Mouse (Mus musculus) CH12.LX (cell line): ENCODE measurements around the gene Gm20708. TPM values are rescaled to one million over a fixed set of nuclear protein-coding genes. Genes with fewer than 3 reads are reported as not detected.

ENCODE experiments used
- DNase-seq: peaks from one replicate; pipeline ENCODE4 v3.0.0-alpha.2; 2013; ENCODE audit errors: extremely low read depth
- H3K27ac ChIP-seq: 2 replicates; pipeline ENCODE4 v1.5.1; 2012; ENCODE audit warnings: low read depth, mild to moderate bottlenecking, control low read depth, moderate library complexity; ENCODE audit not compliant: insufficient read depth
- H3K27me3 ChIP-seq: replicated peaks from 2 replicates; pipeline ENCODE3; 2012; ENCODE audit warnings: inconsistent platforms
- H3K36me3 ChIP-seq, 2 experiments: replicated peaks in 1 of 2; 2 replicates each; pipeline versions ENCODE3 to v1.6.1; 2012; ENCODE audit warnings: inconsistent platforms in 1 of 2, low read length in 1 of 2, mild to moderate bottlenecking in 1 of 2, mixed read lengths in 1 of 2, moderate library complexity in 1 of 2; ENCODE audit not compliant: control insufficient read depth in 1 of 2, insufficient read depth in 1 of 2
- H3K4me1 ChIP-seq, 2 experiments: 2 replicates each; pipeline ENCODE4 v1.6.1; 2012; ENCODE audit warnings: inconsistent platforms in 1 of 2, moderate library complexity in 1 of 2; ENCODE audit not compliant: insufficient read depth in 2 of 2, control insufficient read depth in 1 of 2
- H3K4me2 ChIP-seq: 2 replicates; pipeline ENCODE4 v1.6.1; 2012; ENCODE audit warnings: low read depth, mild to moderate bottlenecking, control low read depth; ENCODE audit not compliant: poor library complexity, insufficient read depth, severe bottlenecking
- H3K4me3 ChIP-seq, 3 experiments: fragments of 150-350 bp in 1 of 3; sonication (generic) in 1 of 3; replicated peaks in 1 of 3; 2 replicates each; pipeline versions ENCODE3 to v1.5.1; 2011 to 2012; ENCODE audit warnings: low read depth in 2 of 3, low read length in 2 of 3, mild to moderate bottlenecking in 2 of 3, moderate library complexity in 2 of 3, control low read depth in 1 of 3, improper control_type of control experiment in 1 of 3, inconsistent platforms in 1 of 3, mixed read lengths in 1 of 3; ENCODE audit not compliant: poor library complexity in 1 of 3
- H3K79me2 ChIP-seq: replicated peaks from 2 replicates; pipeline ENCODE4 v1.6.1; 2012; ENCODE audit warnings: mild to moderate bottlenecking, moderate library complexity; ENCODE audit not compliant: control insufficient read depth, poor library complexity, insufficient read depth, severe bottlenecking; ENCODE audit errors: extremely low read depth
- H3K9ac ChIP-seq: 2 replicates; pipeline ENCODE4 v1.6.1; 2012; ENCODE audit warnings: low read depth, mild to moderate bottlenecking, control low read depth, moderate library complexity; ENCODE audit not compliant: insufficient read depth
- H3K9me3 ChIP-seq: replicated peaks from 2 replicates; pipeline ENCODE3; 2012; ENCODE audit warnings: low read length, inconsistent platforms, mixed read lengths
- CHD1 ChIP-seq: IDR thresholded peaks from 2 replicates; pipeline ENCODE4 v1.6.1; 2012; ENCODE audit warnings: low read depth, low read length, improper control_type of control experiment, inconsistent platforms
- E2F4 ChIP-seq: IDR thresholded peaks from 2 replicates; pipeline ENCODE4 v1.6.1; 2011; ENCODE audit warnings: low read depth, low read length, improper control_type of control experiment; ENCODE audit not compliant: insufficient replicate concordance
- JUN ChIP-seq: IDR thresholded peaks from 2 replicates; pipeline ENCODE4 v1.6.1; 2011; ENCODE audit warnings: low read depth, mild to moderate bottlenecking, low read length, improper control_type of control experiment, moderate library complexity; ENCODE audit not compliant: insufficient read depth
- JUND ChIP-seq: conservative IDR thresholded peaks from 2 replicates; pipeline ENCODE4 v1.6.1; 2011; ENCODE audit warnings: low read depth, low read length, improper control_type of control experiment
- KAT2A ChIP-seq: IDR thresholded peaks from 2 replicates; pipeline ENCODE4 v1.6.1; 2012; ENCODE audit warnings: low read length, improper control_type of control experiment, inconsistent platforms; ENCODE audit not compliant: insufficient replicate concordance
- MAX ChIP-seq: IDR thresholded peaks from 2 replicates; pipeline ENCODE4 v1.6.1; 2011; ENCODE audit warnings: low read length, improper control_type of control experiment
- MYC ChIP-seq: IDR thresholded peaks from 2 replicates; pipeline ENCODE4 v1.6.1; 2011; ENCODE audit warnings: low read depth, mild to moderate bottlenecking, improper control_type of control experiment, low read length
- NELFE ChIP-seq: IDR thresholded peaks from 2 replicates; pipeline ENCODE4 v1.6.1; 2011; ENCODE audit warnings: low read depth, low read length, improper control_type of control experiment
- PAX5 ChIP-seq: IDR thresholded peaks from 2 replicates; pipeline ENCODE4 v1.6.1; 2012; ENCODE audit warnings: low read length, inconsistent platforms, mixed read lengths
- POLR2A ChIP-seq: IDR thresholded peaks from 2 replicates; pipeline ENCODE4 v1.6.1; 2011; ENCODE audit warnings: low read depth, mild to moderate bottlenecking, improper control_type of control experiment, low read length
- POLR2AphosphoS2 ChIP-seq: IDR thresholded peaks from 2 replicates; pipeline ENCODE4 v1.6.1; 2011; ENCODE audit warnings: low read depth, low read length, improper control_type of control experiment
- RAD21 ChIP-seq: IDR thresholded peaks from 2 replicates; pipeline ENCODE4 v1.6.1; 2011; ENCODE audit warnings: low read depth, mild to moderate bottlenecking, low read length, improper control_type of control experiment, moderate library complexity
- RCOR1 ChIP-seq: conservative IDR thresholded peaks from 2 replicates; pipeline ENCODE4 v1.6.1; 2012; ENCODE audit warnings: low read depth, mild to moderate bottlenecking, inconsistent platforms, low read length, improper control_type of control experiment
- SIN3A ChIP-seq: IDR thresholded peaks from 2 replicates; pipeline ENCODE4 v1.6.1; 2012; ENCODE audit warnings: low read length, improper control_type of control experiment, inconsistent platforms
- TBP ChIP-seq: conservative IDR thresholded peaks from 2 replicates; pipeline ENCODE4 v1.6.1; 2011; ENCODE audit warnings: low read depth, low read length, improper control_type of control experiment
- TCF12 ChIP-seq: IDR thresholded peaks from 2 replicates; pipeline ENCODE4 v1.6.1; 2014; ENCODE audit warnings: low read depth, mild to moderate bottlenecking, inconsistent platforms, low read length, improper control_type of control experiment
- UBTF ChIP-seq: IDR thresholded peaks from 2 replicates; pipeline ENCODE4 v1.6.1; 2012; ENCODE audit warnings: low read depth, mild to moderate bottlenecking, inconsistent platforms, low read length, improper control_type of control experiment, moderate library complexity
- dilution Hi-C: fragments of 300-500 bp; cut with MboI; formaldehyde crosslinking; loops from 2 replicates; pipeline ENCODE4 v1.14.3; 2020; ENCODE audit warnings: low sequenced_read_pairs; ENCODE audit not compliant: extremely low pct_unique_long_range_greater_than_20kb, extremely low pct_ligation_motif_present
- in situ Hi-C: fragments of 300-500 bp; cut with MboI; formaldehyde crosslinking; loops from 3 replicates; pipeline ENCODE4 v1.14.3; 2019; ENCODE audit warnings: low sequenced_read_pairs, low pct_ligation_motif_present, low pct_unique_long_range_greater_than_20kb, mixed read lengths
- polyA plus RNA-seq: library from polyadenylated mRNA; unstranded; fragments of >175 nt; gene quantifications from 2 replicates; pipeline ENCODE4 v1.2.1, GENCODE M21; 2012; ENCODE audit warnings: low read depth; ENCODE audit not compliant: insufficient read length
- total RNA-seq, 2 experiments: library from RNA; depleted of rRNA; stranded (reverse); fragments of 300-350 nt in 1 of 2; fragments of >200 nt in 1 of 2; gene quantifications; 2 replicates each; pipeline ENCODE4 v1.2.3; 2012 to 2014

Gene Gm20708
- total and polyA plus RNA-seq, 3 experiments, result 0.50 to 1.0 (median 0.80) TPM

- dilution Hi-C loops, result no loop called here
- Histone ChIP-seq H3K27me3 (no peaks in the 10 kb centered on the region), H3K9ac (no peak overlapping the region), H3K4me1 (peaks cover 13 to 60% of the 10 kb centered on the region in 2 experiments), H3K79me2 (no peaks in the 10 kb centered on the region), H3K36me3 (peaks cover 60 to 79% of the 10 kb centered on the region in 2 experiments), H3K4me2 (no peak overlapping the region), H3K4me3 (no peak overlapping the region), H3K27ac (no peak overlapping the region), H3K9me3 (no peaks in the 10 kb centered on the region)
- in situ Hi-C loops, result no loop called here
- no peak for TF ChIP-seq MAX
- TF ChIP-seq CHD1, result no peak
- no peak for TF ChIP-seq UBTF
- TF ChIP-seq SIN3A, result no peak
- no peak for TF ChIP-seq JUN
- no peak for TF ChIP-seq POLR2A
- no peak for TF ChIP-seq NELFE
- no peak for TF ChIP-seq RAD21
- no peak for TF ChIP-seq POLR2AphosphoS2
- no peak for TF ChIP-seq E2F4
- TF ChIP-seq TBP, result no peak
- no peak for TF ChIP-seq KAT2A
- no peak for TF ChIP-seq RCOR1
- DNase-seq, result no peak
Observed at GRCm38 (mm10) chr11:117775540-117775939, 33.9 kb upstream of the Gm20708 start.

GRCm38 (mm10) chr11:117776085-117776792, 33.2 kb upstream of the Gm20708 start:
- in situ Hi-C loops, result no loop called here
- Histone ChIP-seq H3K36me3 (peaks cover 57 to 74% of the 10 kb centered on the region in 2 experiments), H3K4me3 (no peak overlapping the region), H3K4me2 (no peak overlapping the region)
- TF ChIP-seq PAX5 (no peak), MYC (no peak), RAD21 (no peak), KAT2A (no peak), TCF12 (0 out of 2 replicates have a peak, but pooled peaks have one; percentile 5), JUND (no peak)
- TF ChIP-seq, all 38 proteins: peak for 1
- H3K27ac ChIP-seq, result no peak overlapping the region
- DNase-seq, result no peak
- H3K9ac ChIP-seq, result no peak overlapping the region
- peaks cover 13 to 65% of the 10 kb centered on the region in 2 experiments for H3K4me1 ChIP-seq
- no peaks in the 10 kb centered on the region for H3K9me3 ChIP-seq
- dilution Hi-C loops, result no loop called here
- no peaks in the 10 kb centered on the region for H3K79me2 ChIP-seq
- H3K27me3 ChIP-seq, result no peaks in the 10 kb centered on the region
